Mouse (Mus musculus) brain, adult 2 months (tissue): ENCODE data around the gene Amotl2.
A peak's percentile ranks its signal among the peaks of the same experiment; 100 is the strongest.

ENCODE experiments used
- DNase-seq: peaks from one replicate; pipeline ENCODE4 v3.0.0; 2011; ENCODE audit warnings: low read depth, low spot score

Gene Amotl2

DNA sequence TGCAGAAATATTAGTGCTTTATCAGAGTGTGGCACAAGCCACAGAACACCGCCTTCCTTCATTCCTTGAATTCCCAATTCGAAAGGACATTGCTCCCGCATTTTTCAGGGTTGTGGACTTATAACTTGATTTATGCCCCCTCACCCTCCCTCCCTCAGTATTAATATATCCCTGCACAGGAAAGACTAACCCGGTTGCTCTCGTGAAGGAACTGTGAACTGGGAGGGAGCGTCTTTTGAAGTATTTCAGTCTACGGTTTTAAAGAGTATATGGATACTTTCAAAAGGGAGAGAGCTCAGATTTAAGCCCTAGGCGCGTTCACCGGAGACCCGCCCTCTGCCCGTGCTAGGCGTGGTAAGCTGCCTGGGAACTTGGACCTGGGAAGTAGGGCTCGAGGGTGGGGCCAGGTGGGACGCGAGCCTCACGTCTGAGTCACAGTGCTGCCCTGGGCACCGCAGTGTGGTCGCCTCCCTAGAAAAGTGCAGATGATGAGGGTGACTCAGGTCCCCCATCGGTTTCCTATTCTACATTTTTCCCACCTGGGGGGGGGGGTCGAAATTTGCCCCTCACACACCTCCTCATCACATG lies 54.9 kb downstream of the Amotl2 start:
- no peak for DNase-seq

DNA sequence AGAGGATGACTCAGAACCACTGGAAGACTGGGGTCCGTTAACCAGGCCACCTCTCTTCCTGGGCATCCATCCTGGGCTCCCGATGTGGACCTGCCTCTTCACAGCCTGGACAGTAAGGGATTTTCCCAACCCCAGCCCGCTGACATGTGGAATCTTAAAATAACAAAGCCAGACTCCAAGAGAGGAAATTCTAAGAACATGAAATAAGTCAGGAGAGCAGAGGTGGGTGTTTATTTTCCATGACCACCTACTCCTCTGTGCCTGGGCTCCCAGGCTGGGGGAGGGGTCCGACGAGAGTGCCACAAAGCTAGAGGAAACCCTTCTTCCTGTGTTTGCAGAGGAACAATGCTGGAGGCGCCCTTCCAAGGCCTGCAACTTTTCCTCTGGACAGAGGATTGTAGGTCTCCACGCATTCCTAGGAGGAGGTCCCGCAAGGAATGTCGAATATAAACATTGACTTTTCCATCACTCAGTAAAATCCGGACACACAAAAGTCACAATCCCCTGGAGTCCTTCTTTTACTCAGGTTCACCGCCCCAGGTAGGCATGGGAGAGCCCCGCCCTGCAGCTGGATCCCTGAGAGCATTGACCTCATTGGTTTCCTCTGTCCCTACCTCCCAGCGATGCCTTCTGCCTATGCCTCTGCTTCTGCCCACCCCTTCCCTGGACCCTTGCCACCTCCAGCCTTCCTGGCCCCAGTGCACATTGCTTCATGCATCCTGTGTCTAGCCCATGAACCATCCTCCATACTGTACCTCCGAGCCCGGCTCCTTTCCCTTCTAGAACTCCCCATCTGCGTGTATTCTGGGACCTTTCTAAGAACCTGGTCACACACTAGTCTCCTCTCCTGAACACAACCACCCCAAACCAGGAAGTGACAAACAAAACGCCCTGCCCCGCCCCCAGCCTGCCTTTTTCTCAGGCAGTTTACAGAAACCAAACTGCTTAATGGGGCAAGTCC lies 61.4 kb downstream of the Amotl2 start:
- DNase-seq, result peak; percentile 16

DNA sequence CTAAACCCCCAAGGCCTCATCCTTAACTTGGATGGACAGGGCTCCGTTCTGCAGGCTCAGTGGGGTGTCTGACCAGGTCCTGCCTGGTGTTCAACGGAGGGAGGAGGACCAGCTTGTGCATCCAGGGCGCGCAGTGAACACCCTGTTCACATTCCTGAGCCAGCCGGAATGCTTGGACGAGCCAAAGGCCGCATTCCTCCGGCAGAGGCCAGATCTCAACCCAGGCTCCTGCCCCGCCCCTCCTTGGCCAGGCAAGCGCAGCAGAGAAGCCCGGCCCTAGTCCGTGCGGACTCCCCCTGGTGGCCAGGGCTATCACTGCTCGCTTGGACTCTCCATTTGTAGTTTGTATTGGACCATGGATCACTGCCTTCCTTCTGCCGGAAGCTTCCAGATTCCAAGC lies 63.0 kb downstream of the Amotl2 start:
- peak; percentile 66 for DNase-seq
